Comparison of ENCODE assay signal across 9 mouse cellular contexts in genomic region chr1:181617332-181617731, GRCm38 (mm10). TPM values are rescaled to one million over a fixed set of nuclear protein-coding genes. Genes with fewer than 3 reads are reported as not detected.
DNase-seq lines count a peak whose midpoint lies in the region; ATAC-seq and TF ChIP-seq lines count a peak whose summit lies in the region.
"Had no signal": no experiment of that assay in that cellular context is flagged by ENCODE, and none has a peak within 500 bp of the region (broad histone marks: within the 10 kb centered on the region; RNA-seq: fewer than 3 reads in every experiment).

No protein-coding gene starts in this region.

- H3K9me3 ChIP-seq in liver, embryonic 12.5 days (replicated peaks), result no peaks in the 10 kb centered on the region
- no peaks in the 10 kb centered on the region for H3K9me3 ChIP-seq in midbrain, embryonic 10.5 days (replicated peaks)
- H3K9me3 ChIP-seq: neural tube, embryonic 13.5 days had no signal

- H3K9ac ChIP-seq in liver, embryonic 12.5 days, result no peak overlapping the region
- H3K9ac ChIP-seq: neural tube, embryonic 13.5 days had no signal

- ATAC-seq in liver, embryonic 12.5 days, result no peak
- ATAC-seq in megakaryocyte progenitor cell, adult 5-6 weeks (replicated peaks; ENCODE audit: poor library complexity), result peak; percentile 86

- H3K36me3 ChIP-seq in liver, embryonic 12.5 days, result no peaks in the 10 kb centered on the region
- no peaks in the 10 kb centered on the region for H3K36me3 ChIP-seq in midbrain, embryonic 10.5 days
- H3K36me3 ChIP-seq: neural tube, embryonic 13.5 days had no signal

- TF ChIP-seq CTCF in cerebellum, adult 2 months (IDR thresholded peaks at IDR 0.05; ENCODE audit: borderline replicate concordance, insufficient read depth, low read depth, low read length), result peak; percentile 41; the same call in 1 of the 2 replicates
- TF ChIP-seq CTCF in bone marrow, adult 2 months (IDR thresholded peaks at IDR 0.05; ENCODE audit: control insufficient read depth, insufficient read depth, low read length), result peak; percentile 80

- H3K4me1 ChIP-seq in cerebellum, adult 2 months (ENCODE audit: control insufficient read depth, insufficient read depth, low read length), result no peaks in the 10 kb centered on the region
- no peaks in the 10 kb centered on the region for H3K4me1 ChIP-seq in liver, embryonic 12.5 days
- no peaks in the 10 kb centered on the region for H3K4me1 ChIP-seq in bone marrow, adult 2 months (ENCODE audit: control insufficient read depth, insufficient read depth, low read length)
- no peaks in the 10 kb centered on the region for H3K4me1 ChIP-seq in midbrain, embryonic 10.5 days
- H3K4me1 ChIP-seq: neural tube, embryonic 13.5 days had no signal

- no peak for TF ChIP-seq POLR2A in cerebellum, adult 2 months (IDR thresholded peaks at IDR 0.05; ENCODE audit: borderline replicate concordance, insufficient read depth, low read length)
- no peak for TF ChIP-seq POLR2A in bone marrow, adult 2 months (IDR thresholded peaks at IDR 0.05; ENCODE audit: borderline replicate concordance, control insufficient read depth, low read depth, low read length)

- H3K27me3 ChIP-seq in cerebellum, adult 2 months (ENCODE audit: control insufficient read depth, insufficient read depth, low read length), result no peaks in the 10 kb centered on the region
- H3K27me3 ChIP-seq in liver, embryonic 12.5 days (replicated peaks), result no peaks in the 10 kb centered on the region
- no peaks in the 10 kb centered on the region for H3K27me3 ChIP-seq in midbrain, embryonic 10.5 days (ENCODE audit: low read depth, poor library complexity, severe bottlenecking)
- H3K27me3 ChIP-seq: neural tube, embryonic 13.5 days had no signal

- H3K27ac ChIP-seq in cerebellum, adult 2 months (ENCODE audit: insufficient read depth, low read length), result no peak overlapping the region
- H3K27ac ChIP-seq in liver, embryonic 12.5 days, result no peak overlapping the region
- H3K27ac ChIP-seq in bone marrow, adult 2 months (ENCODE audit: control insufficient read depth, insufficient read depth, low read depth, low read length, poor library complexity), result no peak overlapping the region
- H3K27ac ChIP-seq in midbrain, embryonic 10.5 days (replicated peaks), result no peak overlapping the region
- H3K27ac ChIP-seq: neural tube, embryonic 13.5 days had no signal

- H3K4me2 ChIP-seq in liver, embryonic 12.5 days, result no peak overlapping the region
- H3K4me2 ChIP-seq: neural tube, embryonic 13.5 days had no signal

- 54% methylated on average over 5 of the region's 5 CpGs for WGBS in cerebellum, adult 2 months
- WGBS in liver, embryonic 12.5 days (ENCODE audit: insufficient replicate concordance), result 41% methylated on average over 5 of the region's 5 CpGs
- 48% methylated on average over 5 of the region's 5 CpGs for WGBS in bone marrow, adult 2 months
- WGBS in midbrain, embryonic 10.5 days, result 47% methylated on average over 5 of the region's 5 CpGs

- DNase-seq in cerebellum, adult 2 months, result no peak
- DNase-seq in cerebellum, adult 9-10 months, result no peak
- DNase-seq in liver (peak; percentile 54), MN1 (ENCODE audit: low spot score) (no peak)
- no peak for DNase-seq in midbrain, embryonic 10.5 days (ENCODE audit: low spot score)

- no peak overlapping the region for H3K4me3 ChIP-seq in cerebellum, adult 2 months (replicated peaks; ENCODE audit: insufficient read depth, low read depth, low read length)
- H3K4me3 ChIP-seq in liver, embryonic 12.5 days, result no peak overlapping the region
- no peak overlapping the region for H3K4me3 ChIP-seq in bone marrow, adult 2 months (replicated peaks; ENCODE audit: control insufficient read depth, low read depth, low read length)
- H3K4me3 ChIP-seq in midbrain, embryonic 10.5 days, result no peak overlapping the region
- H3K4me3 ChIP-seq: neural tube, embryonic 13.5 days had no signal

RNA-seq across cellular contexts. Expression of gene Dnah14, which starts 41.0 kb away (rescaled TPM):
- polyA plus RNA-seq in cerebellum, adult 2 months (2012; rRNA removed), result 0.62 and 1.0 TPM in 2 replicates
- polyA plus RNA-seq in liver, embryonic 12.5 days (2016; fragmentation: Nextera tagmentation; extraction: Ambion mirVana), result 2.8 and 2.9 TPM in 2 replicates
- polyA plus RNA-seq in bone marrow, adult 2 months (2011; ENCODE audit: insufficient read depth, insufficient read length, low replicate concordance, missing spikeins), result 0.36 TPM in 1 of 2 replicates, not detected in the other
- total RNA-seq in megakaryocyte progenitor cell, adult 5-6 weeks (2015), result not detected in 2 replicates
- total RNA-seq in megakaryocyte progenitor cell, adult 5-6 weeks (2017), result 1.7 and 2.5 TPM in 2 replicates
- polyA plus RNA-seq in midbrain, embryonic 10.5 days (2016; fragmentation: Nextera tagmentation; extraction: Ambion mirVana), result 1.9 and 2.1 TPM in 2 replicates
